Mouse (Mus musculus) C3H10T1/2 (cell line): Measurements from ENCODE around the gene Peli3. TPM values are rescaled to one million over a fixed set of nuclear protein-coding genes. Genes with fewer than 3 reads are reported as not detected.

ENCODE experiments used
- polyA plus RNA-seq, 2 experiments: library from polyadenylated mRNA; unstranded; fragments of >200 nt; fragmentation: generic; extraction: Trizol; gene quantifications; one replicate each; pipeline ENCODE4 v1.2.1; 2012; ENCODE audit warnings: missing spikeins in 2 of 2

Peli3 gene
- 1 to 10 TPM; 3.2 to 4.7 TPM for polyA plus RNA-seq

GRCm38 (mm10) chr19:4942551-4943252 lies at the start of gene Peli3:
Peli3 (minus strand) TSS chr19:4943127.

GRCm38 (mm10) chr19:4990256-4990625 lies 47.3 kb upstream of the Peli3 start, which contains the start of gene Npas4:
Npas4 (minus strand) TSS chr19:4990316.

DNA sequence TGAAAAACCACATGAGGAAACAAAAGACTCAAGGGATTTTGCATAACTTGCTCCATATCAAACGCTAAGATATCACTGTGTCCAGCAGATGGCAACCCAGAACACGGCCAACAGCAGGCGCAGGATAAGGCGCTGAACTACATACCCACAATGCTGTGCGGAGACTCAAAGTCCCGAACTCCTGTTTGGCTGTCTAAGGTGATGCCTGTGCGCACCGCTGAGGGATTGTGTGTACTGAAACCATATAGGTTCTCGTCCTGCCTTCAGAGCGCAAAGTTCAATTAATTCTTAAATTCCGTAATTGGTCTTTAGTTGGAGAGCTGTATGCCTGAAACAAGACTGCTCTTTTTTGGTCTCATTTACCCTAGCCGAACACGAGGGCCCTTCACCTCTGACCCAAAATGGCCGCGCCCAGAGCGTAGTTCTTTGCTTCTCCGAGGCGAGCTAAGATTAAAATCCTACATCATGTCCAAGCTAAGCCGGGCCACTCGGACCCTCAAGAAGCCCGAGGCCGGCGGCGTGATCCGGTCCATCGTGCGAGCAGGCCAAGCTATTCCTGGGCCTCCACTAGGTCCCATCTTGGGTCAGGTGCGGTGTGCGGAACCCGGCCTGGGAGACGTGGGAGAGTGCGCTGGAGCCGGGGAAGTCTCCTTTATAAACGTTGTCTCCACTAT lies 19.1 kb upstream of the Peli3 start, which contains the start of gene Mrpl11:
Mrpl11 (plus strand) TSS at position 220 of the 674 bp plus-strand sequence.

DNA sequence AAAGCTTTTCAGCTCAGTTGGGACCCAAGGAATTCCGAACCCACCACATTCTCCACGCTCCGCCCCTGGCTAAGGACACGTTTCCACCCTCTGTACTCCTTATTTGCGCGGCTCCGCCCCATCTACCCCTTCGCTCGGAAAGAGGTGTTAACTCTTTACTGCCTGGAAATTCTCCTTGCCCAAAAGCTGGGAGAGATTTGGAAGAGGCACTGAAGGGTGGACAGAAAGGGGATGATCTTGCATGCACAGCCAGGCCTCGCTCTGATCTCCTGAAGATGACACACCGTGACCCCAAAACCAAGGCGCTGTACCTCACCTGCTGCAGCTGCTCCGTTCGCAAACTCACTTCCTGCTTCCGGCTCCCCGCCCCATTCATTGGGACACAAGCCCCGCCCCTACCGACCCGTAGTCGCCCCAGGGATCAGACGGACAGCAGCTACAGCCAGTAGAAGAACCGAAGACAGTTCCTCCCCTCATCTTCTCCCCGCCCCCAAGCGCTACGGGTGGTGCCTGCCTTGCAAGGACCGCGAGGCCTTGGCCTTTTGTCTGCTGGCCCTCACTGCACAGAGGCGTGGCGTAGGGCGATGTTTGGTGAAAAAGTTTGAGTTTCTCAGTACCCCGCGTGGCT lies 14.9 kb downstream of the Peli3 start, which contains the start of gene Dpp3:
Dpp3 (minus strand) TSS at position 384 of the 628 bp plus-strand sequence.

DNA sequence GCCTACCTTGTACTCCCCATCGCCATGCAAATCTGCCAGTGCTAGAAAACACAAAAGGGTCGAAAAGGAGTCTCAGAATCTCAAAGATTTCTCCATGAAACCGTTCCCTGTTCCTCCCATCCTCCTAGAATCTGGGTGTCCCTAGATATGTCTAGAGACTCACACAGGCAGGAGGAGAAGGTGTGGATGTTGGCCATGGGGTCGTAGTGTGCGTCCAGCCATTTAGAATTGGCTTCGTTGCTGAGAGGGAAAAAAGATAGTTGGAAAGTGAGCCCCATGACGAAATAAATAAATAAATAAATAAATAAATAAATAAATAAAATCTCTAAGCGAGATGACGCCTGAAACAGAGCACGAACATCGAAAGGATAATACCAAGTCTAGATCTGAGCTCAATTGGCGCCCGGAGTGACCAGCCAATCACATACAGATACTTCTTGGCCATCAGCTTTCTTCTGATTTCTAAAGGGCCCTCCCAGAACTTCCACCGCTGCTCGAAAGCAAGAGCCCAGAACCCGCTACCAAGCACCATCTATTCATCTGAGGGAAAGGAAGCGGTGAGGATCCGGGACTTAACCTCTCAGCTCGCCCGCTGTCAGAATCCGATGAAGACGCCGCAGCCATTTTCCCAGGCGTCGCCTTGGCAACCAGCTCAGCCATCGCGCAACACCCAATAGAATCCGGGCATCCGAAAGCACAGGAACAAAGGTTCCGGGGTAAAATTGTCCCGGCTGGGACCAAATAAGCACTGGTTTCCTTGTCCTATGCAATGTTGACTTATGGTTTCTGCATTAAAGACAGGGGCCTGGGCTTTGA lies 36.7 kb downstream of the Peli3 start, which contains the start of gene Bbs1:
Bbs1 (minus strand) TSS at position 650 of the 816 bp plus-strand sequence.

Other genes starting within 250 kb of the Peli3 start
- 1 to 10 TPM in 1 of 2 experiments, under 1 TPM in 1; 0.51 to 2.9 TPM for gene Gm960, start 244.5 kb downstream of the Peli3 start, polyA plus RNA-seq
- gene Sptbn2, start 232.0 kb downstream of the Peli3 start, polyA plus RNA-seq = under 1 TPM; 0.05 to 0.13 TPM
- 10 to 100 TPM in 1 of 2 experiments, 1 to 10 TPM in 1; 3.3 to 22.9 TPM for gene Rbm4b, start 186.6 kb downstream of the Peli3 start, polyA plus RNA-seq
- gene Rbm4, start 149.2 kb downstream of the Peli3 start, polyA plus RNA-seq = 10 to 100 TPM; 17.8 to 38.0 TPM
- gene Gm21992, start 131.5 kb downstream of the Peli3 start, polyA plus RNA-seq = 10 to 100 TPM; 23.3 to 28.1 TPM
- 10 to 100 TPM; 48.9 to 59.1 TPM for gene Rbm14, start 131.5 kb downstream of the Peli3 start, polyA plus RNA-seq
- gene Ccs, start 103.8 kb downstream of the Peli3 start, polyA plus RNA-seq = 100 to 1,000 TPM in 1 of 2 experiments, 10 to 100 TPM in 1; 60.9 to 102 TPM
- gene Ccdc87, start 103.8 kb downstream of the Peli3 start, polyA plus RNA-seq = under 1 TPM; 0.02 to 0.20 TPM
- gene Ctsf, start 88.0 kb downstream of the Peli3 start, polyA plus RNA-seq = 1 to 10 TPM in 1 of 2 experiments, under 1 TPM in 1; 0.18 to 2.1 TPM
- gene Actn3, start 65.2 kb downstream of the Peli3 start, polyA plus RNA-seq = 1 to 10 TPM; 2.6 to 6.1 TPM
- gene Zdhhc24, start 64.5 kb downstream of the Peli3 start, polyA plus RNA-seq = 10 to 100 TPM in 1 of 2 experiments, 1 to 10 TPM in 1; 2.9 to 13.9 TPM
- gene Bbs1, start 36.5 kb downstream of the Peli3 start, polyA plus RNA-seq = 1 to 10 TPM; 1.3 to 5.5 TPM
- 10 to 100 TPM; 78.5 to 79.8 TPM for gene Dpp3, start 14.8 kb downstream of the Peli3 start, polyA plus RNA-seq
- 100 to 1,000 TPM in 1 of 2 experiments, 10 to 100 TPM in 1; 75.2 to 151 TPM for gene Mrpl11, start 19.0 kb upstream of the Peli3 start, polyA plus RNA-seq
- under 1 TPM; 0.01 to 0.11 TPM for gene Npas4, start 47.2 kb upstream of the Peli3 start, polyA plus RNA-seq
- 1 to 10 TPM; 1.3 to 1.5 TPM for gene Slc29a2, start 80.7 kb upstream of the Peli3 start, polyA plus RNA-seq
- 10 to 100 TPM; 18.7 to 79.2 TPM for gene B4gat1, start 95.7 kb upstream of the Peli3 start, polyA plus RNA-seq
- 1 to 10 TPM in 1 of 2 experiments, under 1 TPM in 1; 0.95 to 3.4 TPM for gene AC124502.3, start 95.8 kb upstream of the Peli3 start, polyA plus RNA-seq
- 10 to 100 TPM; 43.2 to 81.1 TPM for gene Brms1, start 98.2 kb upstream of the Peli3 start, polyA plus RNA-seq
- gene Rin1, start 107.4 kb upstream of the Peli3 start, polyA plus RNA-seq = 10 to 100 TPM; 14.9 to 21.8 TPM
- 100 to 1,000 TPM; 106 to 492 TPM for gene Cd248, start 125.0 kb upstream of the Peli3 start, polyA plus RNA-seq
- 1 to 10 TPM; 3.1 to 4.6 TPM for gene Tmem151a, start 142.4 kb upstream of the Peli3 start, polyA plus RNA-seq
- gene Yif1a, start 145.4 kb upstream of the Peli3 start, polyA plus RNA-seq = 100 to 1,000 TPM; 137 to 166 TPM
- 10 to 100 TPM in 1 of 2 experiments, 1 to 10 TPM in 1; 2.5 to 10.3 TPM for gene Cnih2, start 155.4 kb upstream of the Peli3 start, polyA plus RNA-seq
- 100 to 1,000 TPM; 192 to 232 TPM for gene Rab1b, start 163.9 kb upstream of the Peli3 start, polyA plus RNA-seq
- 10 to 100 TPM; 16.7 to 20.6 TPM for gene Klc2, start 175.4 kb upstream of the Peli3 start, polyA plus RNA-seq